Mouse (Mus musculus) hindbrain, embryonic 11.5 days (tissue): ENCODE data around the gene Prokr1. TPM values are rescaled to one million over a fixed set of nuclear protein-coding genes. Genes with fewer than 3 reads are reported as not detected.
"Not testable (repeated sequence)": the region's sequence is repeated elsewhere in the genome, so short reads cannot be mapped to it uniquely, and the experiment has no call there.

ENCODE experiments used
- ATAC-seq: fragments of 200-750 bp; cut with Nextera tagmentation; 2 replicates; pipeline ENCODE4 v1.8.0; 2017; ENCODE audit warnings: mild to moderate bottlenecking, moderate TSS enrichment, moderate library complexity; ENCODE audit not compliant: low FRiP score
- DNase-seq: peaks from one replicate; pipeline ENCODE4 v3.0.0-alpha.2; 2015; ENCODE audit warnings: low spot score
- H3K27ac ChIP-seq: fragments of 300-500 bp; sonication (generic); 2 replicates; pipeline ENCODE4 v1.5.1; 2014; ENCODE audit warnings: mild to moderate bottlenecking, low read depth, low read length
- H3K27me3 ChIP-seq: fragments of 300-500 bp; sonication (generic); 2 replicates; pipeline ENCODE4 v1.6.1; 2014; ENCODE audit warnings: mild to moderate bottlenecking, low read length, moderate library complexity, mixed read lengths; ENCODE audit not compliant: control insufficient read depth, insufficient read depth
- H3K36me3 ChIP-seq: fragments of 300-500 bp; sonication (generic); 2 replicates; pipeline ENCODE4 v1.6.1; 2014; ENCODE audit warnings: mild to moderate bottlenecking, low read length, moderate library complexity, mixed read lengths; ENCODE audit not compliant: control insufficient read depth, insufficient read depth
- H3K4me1 ChIP-seq: fragments of 300-500 bp; sonication (generic); replicated peaks from 2 replicates; pipeline ENCODE4 v1.6.1; 2014; ENCODE audit warnings: low read length, mixed read lengths; ENCODE audit not compliant: control insufficient read depth, insufficient read depth
- H3K4me2 ChIP-seq: fragments of 300-500 bp; sonication (generic); replicated peaks from 2 replicates; pipeline ENCODE4 v1.6.1; 2014; ENCODE audit warnings: mild to moderate bottlenecking, low read depth, low read length
- H3K4me3 ChIP-seq: fragments of 300-500 bp; sonication (generic); 2 replicates; pipeline ENCODE4 v1.5.1; 2014; ENCODE audit warnings: low read depth, low read length
- H3K9ac ChIP-seq: fragments of 300-500 bp; sonication (generic); 2 replicates; pipeline ENCODE4 v1.6.1; 2014; ENCODE audit warnings: low read depth, low read length
- H3K9me3 ChIP-seq: fragments of 300-500 bp; sonication (generic); 2 replicates; pipeline ENCODE4 v1.6.1; 2016; ENCODE audit warnings: low read length; ENCODE audit not compliant: control insufficient read depth
- WGBS: fragments of 180-500 bp; shearing (Covaris S2); extraction: QIAGEN DNeasy Blood & Tissue Kit; methylation state at CpG from one replicate; pipeline ENCODE4 v1.1.7; 2014; 5-methylcytosine and 5-hydroxymethylcytosine counted together
- polyA plus RNA-seq: library from polyadenylated mRNA; unstranded; fragments of >200 nt; fragmentation: Nextera tagmentation; extraction: Ambion mirVana; gene quantifications from 2 replicates; pipeline ENCODE4 v1.2.1, GENCODE M21; 2014

Gene Prokr1
- polyA plus RNA-seq = 2.8 and 3.6 TPM in 2 replicates

- H3K27ac ChIP-seq = peak within 1 kb of the TSS; percentile 49; the same call in 1 of the 2 replicates
- peak within 1 kb of the TSS; percentile 65 for H3K9ac ChIP-seq
- H3K27me3 ChIP-seq = 0 out of 2 replicates have a peak, but pooled peaks cover 2% of the 10 kb centered on the region
- under 1% methylated on average over 34 of the region's 34 CpGs for WGBS
- peak within 1 kb of the TSS; percentile 53 for H3K4me3 ChIP-seq
- no peaks in the 10 kb centered on the region for H3K9me3 ChIP-seq
- no peaks in the 10 kb centered on the region; the same call in 1 of the 2 replicates for H3K4me1 ChIP-seq
- peak within 1 kb of the TSS; percentile 89 for H3K4me2 ChIP-seq
- ATAC-seq (peak; percentile 90), DNase-seq (peak; percentile 79)
- no peaks in the 10 kb centered on the region for H3K36me3 ChIP-seq
Measured at GRCm38 (mm10) chr6:87590394-87591281, at the start of gene Prokr1. Gene Prokr1 (minus strand): TSS chr6:87590743.

- 73% methylated on average over 11 of the region's 11 CpGs for WGBS
- H3K4me3 ChIP-seq = no peak overlapping the region
- H3K27me3 ChIP-seq = peaks cover 2% of the 10 kb centered on the region; the same call in 1 of the 2 replicates
- no peaks in the 10 kb centered on the region for H3K36me3 ChIP-seq
- H3K9ac ChIP-seq = no peak overlapping the region
- H3K9me3 ChIP-seq = no peaks in the 10 kb centered on the region
- ATAC-seq (no peak), DNase-seq (no peak)
- H3K27ac ChIP-seq = no peak overlapping the region
- H3K4me2 ChIP-seq = no peak overlapping the region
- H3K4me1 ChIP-seq = no peaks in the 10 kb centered on the region
Measured at GRCm38 (mm10) chr6:87638134-87638660, 47.7 kb upstream of the Prokr1 start.

GRCm38 (mm10) chr6:87632176-87632575, 41.6 kb upstream of the Prokr1 start:
- Histone ChIP-seq H3K4me3 (no peak overlapping the region), H3K27me3 (no peaks in the 10 kb centered on the region), H3K36me3 (no peaks in the 10 kb centered on the region), H3K4me1 (no peaks in the 10 kb centered on the region), H3K9me3 (no peaks in the 10 kb centered on the region), H3K9ac (no peak overlapping the region), H3K4me2 (no peak overlapping the region), H3K27ac (no peak overlapping the region)
- ATAC-seq = no peak
- WGBS = 85% methylated on average over 4 of the region's 4 CpGs
- no peak for DNase-seq

- WGBS = 91% methylated on average over 11 of the region's 15 CpGs
- ATAC-seq = not testable (repeated sequence)
Measured at GRCm38 (mm10) chr6:87628936-87629335, 38.4 kb upstream of the Prokr1 start.

GRCm38 (mm10) chr6:87623151-87623550, 32.6 kb upstream of the Prokr1 start:
- no peak for ATAC-seq
- no peak overlapping the region for H3K9ac ChIP-seq
- WGBS = 91% methylated on average over 3 of the region's 3 CpGs

More at GRCm38 (mm10) chr6:87628936-87629335, 38.4 kb upstream of the Prokr1 start:
- H3K4me2 ChIP-seq, H3K27ac ChIP-seq, H3K27me3 ChIP-seq, H3K36me3 ChIP-seq, H3K9me3 ChIP-seq, H3K4me3 ChIP-seq, DNase-seq, H3K9ac ChIP-seq, H3K4me1 ChIP-seq: not testable (repeated sequence)

GRCm38 (mm10) chr6:87621281-87621680, 30.7 kb upstream of the Prokr1 start:
- H3K4me3 ChIP-seq = no peak overlapping the region
- WGBS = 83% methylated on average over 3 of the region's 3 CpGs
- no peaks in the 10 kb centered on the region for H3K9me3 ChIP-seq
- no peak overlapping the region for H3K27ac ChIP-seq
- no peak overlapping the region for H3K9ac ChIP-seq
- H3K36me3 ChIP-seq = no peaks in the 10 kb centered on the region
- no peak overlapping the region for H3K4me2 ChIP-seq
- DNase-seq (no peak), ATAC-seq (no peak)
- H3K4me1 ChIP-seq = no peaks in the 10 kb centered on the region
- H3K27me3 ChIP-seq = no peaks in the 10 kb centered on the region

More at GRCm38 (mm10) chr6:87623151-87623550, 32.6 kb upstream of the Prokr1 start:
- H3K4me2 ChIP-seq = no peak overlapping the region
- no peaks in the 10 kb centered on the region for H3K27me3 ChIP-seq
- H3K9me3 ChIP-seq = no peaks in the 10 kb centered on the region
- no peak overlapping the region for H3K27ac ChIP-seq
- H3K36me3 ChIP-seq = no peaks in the 10 kb centered on the region
- no peak for DNase-seq
- H3K4me1 ChIP-seq = no peaks in the 10 kb centered on the region
- no peak overlapping the region for H3K4me3 ChIP-seq

GRCm38 (mm10) chr6:87618021-87618420, 27.5 kb upstream of the Prokr1 start:
- Histone ChIP-seq H3K27ac (no peak overlapping the region), H3K4me3 (no peak overlapping the region), H3K9ac (no peak overlapping the region), H3K4me1 (no peaks in the 10 kb centered on the region), H3K4me2 (no peak overlapping the region), H3K9me3 (no peaks in the 10 kb centered on the region), H3K36me3 (no peaks in the 10 kb centered on the region), H3K27me3 (no peaks in the 10 kb centered on the region)
- no peak for DNase-seq
- ATAC-seq = no peak
- 74% methylated on average over 8 of the region's 8 CpGs for WGBS

GRCm38 (mm10) chr6:87615696-87616083, 25.1 kb upstream of the Prokr1 start:
- Histone ChIP-seq H3K9me3 (no peaks in the 10 kb centered on the region), H3K36me3 (no peaks in the 10 kb centered on the region), H3K27me3 (no peaks in the 10 kb centered on the region), H3K4me3 (no peak overlapping the region), H3K4me1 (no peaks in the 10 kb centered on the region), H3K27ac (no peak overlapping the region), H3K9ac (no peak overlapping the region), H3K4me2 (no peak overlapping the region)
- ATAC-seq = no peak
- WGBS = 93% methylated on average over 14 of the region's 14 CpGs
- DNase-seq = no peak
